Comparison of ENCODE assay signal across 35 mouse cellular contexts in the genomic region with DNA sequence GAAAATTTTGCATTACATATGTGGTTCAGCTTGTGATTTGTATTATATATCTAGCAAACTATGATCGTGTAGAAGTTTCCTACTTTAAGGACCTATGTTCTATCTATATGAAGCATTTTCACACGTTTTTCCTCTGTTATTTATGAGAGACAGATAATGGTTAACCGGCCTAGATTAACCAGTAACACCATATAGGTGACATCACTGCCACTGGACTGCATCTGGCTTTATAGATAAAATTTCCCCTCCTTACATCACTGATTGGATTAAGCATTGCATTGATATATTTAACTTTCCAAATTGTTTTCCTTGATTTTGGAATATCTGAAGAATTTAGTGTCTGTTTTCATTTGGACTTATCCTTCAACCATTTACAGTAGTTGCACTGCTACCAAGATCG.
"Had no signal": no experiment of that assay in that cellular context is flagged by ENCODE, and none has a peak within 500 bp of the region (broad histone marks: within the 10 kb centered on the region; RNA-seq: fewer than 3 reads in every experiment).

No protein-coding gene starts in this region.

- H3K4me1 ChIP-seq: heart, embryonic 10.5 days; hindbrain, embryonic 10.5 days; hindbrain, embryonic 12.5 days; hindbrain, embryonic 13.5 days; hindbrain, embryonic 15.5 days; intestine, embryonic 15.5 days; kidney, embryonic 15.5 days had no signal

- ATAC-seq: hindbrain, embryonic 16.5 days; hindbrain, postnatal 0 days; inflammation-experienced regulatory T-cells, adult 6 months; intestine, embryonic 15.5 days; intestine, embryonic 16.5 days; intestine, postnatal 0 days had no signal

- H3K27ac ChIP-seq: heart, embryonic 10.5 days; heart, embryonic 13.5 days; heart, embryonic 15.5 days; hindbrain, embryonic 10.5 days; hindbrain, embryonic 12.5 days; hindbrain, embryonic 13.5 days; hindbrain, embryonic 14.5 days; hindbrain, embryonic 15.5 days; hindbrain, postnatal 0 days; intestine, embryonic 15.5 days; kidney, embryonic 15.5 days; kidney, postnatal 0 days; layer of hippocampus, adult 2 months had no signal

- H3K4me2 ChIP-seq: heart, embryonic 11.5 days; heart, embryonic 12.5 days; heart, embryonic 13.5 days; heart, embryonic 15.5 days; hindbrain, embryonic 12.5 days; hindbrain, embryonic 13.5 days; hindbrain, embryonic 14.5 days; hindbrain, embryonic 15.5 days; intestine, embryonic 15.5 days; kidney, embryonic 15.5 days had no signal

- DNase-seq: heart, postnatal 10 days; heart, postnatal 14 days; heart, postnatal 36 days; heart, postnatal 4 days; kidney, adult 11 months; kidney, adult 18-20 months; kidney, adult 2 months; kidney, adult 8-10 months; kidney, adult 9 months; kidney, postnatal 10 days; kidney, postnatal 14 days; kidney, postnatal 25 days; kidney, postnatal 36 days; kidney, postnatal 4 days; layer of hippocampus, adult 9-11 months; layer of hippocampus, postnatal 36 days had no signal

- H3K4me3 ChIP-seq: heart, embryonic 10.5 days; heart, embryonic 12.5 days; heart, embryonic 13.5 days; heart, embryonic 15.5 days; hindbrain, embryonic 10.5 days; hindbrain, embryonic 12.5 days; hindbrain, embryonic 13.5 days; hindbrain, embryonic 15.5 days; intestine, embryonic 15.5 days; kidney, embryonic 15.5 days; layer of hippocampus, adult 2 months had no signal

- H3K9me3 ChIP-seq: heart, embryonic 10.5 days; heart, embryonic 12.5 days; heart, embryonic 13.5 days; heart, embryonic 15.5 days; hindbrain, embryonic 10.5 days; hindbrain, embryonic 12.5 days; hindbrain, embryonic 13.5 days; hindbrain, embryonic 15.5 days; intestine, embryonic 15.5 days; kidney, embryonic 15.5 days had no signal

- H3K36me3 ChIP-seq: heart, embryonic 10.5 days; heart, embryonic 12.5 days; heart, embryonic 13.5 days; heart, embryonic 15.5 days; hindbrain, embryonic 10.5 days; hindbrain, embryonic 12.5 days; hindbrain, embryonic 13.5 days; hindbrain, embryonic 15.5 days; intestine, embryonic 15.5 days; kidney, embryonic 15.5 days had no signal

- H3K9ac ChIP-seq: heart, embryonic 12.5 days; heart, embryonic 13.5 days; heart, embryonic 15.5 days; hindbrain, embryonic 12.5 days; hindbrain, embryonic 13.5 days; hindbrain, embryonic 14.5 days; hindbrain, embryonic 15.5 days; intestine, embryonic 15.5 days; kidney, embryonic 15.5 days had no signal

- H3K27me3 ChIP-seq: heart, embryonic 12.5 days; heart, embryonic 13.5 days; heart, embryonic 15.5 days; hindbrain, embryonic 12.5 days; hindbrain, embryonic 13.5 days; hindbrain, embryonic 15.5 days; intestine, embryonic 15.5 days had no signal
